Mouse (Mus musculus) left cerebral cortex, postnatal 4 days (tissue): ENCODE data around the gene Miox. TPM values are rescaled to one million over a fixed set of nuclear protein-coding genes. Genes with fewer than 3 reads are reported as not detected.

Experiments used
- microRNA-seq: library from miRNA; unstranded; fragments of <30 nt; microRNA quantifications from one replicate; pipeline ENCODE4 v1.2.0, GENCODE M21; 2022
- total RNA-seq, 2 experiments: library from RNA; stranded (reverse); gene quantifications; 2 replicates each; pipeline ENCODE4 v1.2.3; 2021

Miox gene
- total RNA-seq, 2 experiments from 2014 or later: not detected

Small RNA genes within 50 kb of the gene (microRNA-seq; reads per million reads assigned to microRNA genes)
- 1.2 reads per million for gene Mir6959

Other genes starting within 250 kb of the Miox start
- 10 to 100 TPM; 24.6 to 25.7 TPM for gene Selenoo, start 245.3 kb upstream of the Miox start, total RNA-seq
- 10 to 100 TPM; 36.9 to 42.1 TPM for gene Tubgcp6, start 211.3 kb upstream of the Miox start, total RNA-seq
- 10 to 100 TPM; 40.0 to 42.8 TPM for gene Hdac10, start 205.7 kb upstream of the Miox start, total RNA-seq
- 1 to 10 TPM; 4.1 to 5.0 TPM for gene Mapk12, start 193.7 kb upstream of the Miox start, total RNA-seq
- 10 to 100 TPM; 34.4 to 36.6 TPM for gene Mapk11, start 184.8 kb upstream of the Miox start, total RNA-seq
- 100 to 1,000 TPM; 100 TPM for gene Plxnb2, start 153.6 kb upstream of the Miox start, total RNA-seq
- 10 to 100 TPM; 46.6 to 49.4 TPM for gene Dennd6b, start 137.9 kb upstream of the Miox start, total RNA-seq
- gene Ppp6r2, start 122.8 kb upstream of the Miox start, total RNA-seq: 100 to 1,000 TPM; 163 to 165 TPM
- 100 to 1,000 TPM; 192 to 235 TPM for gene Sbf1, start 19.1 kb upstream of the Miox start, total RNA-seq
- gene Adm2, start 11.7 kb upstream of the Miox start, total RNA-seq: not detected
- 10 to 100 TPM; 22.9 to 36.2 TPM for gene Lmf2, start 21.3 kb downstream of the Miox start, total RNA-seq
- gene Ncaph2, start 21.3 kb downstream of the Miox start, total RNA-seq: 10 to 100 TPM; 86.6 to 93.2 TPM
- 10 to 100 TPM; 25.0 to 28.7 TPM for gene Sco2, start 39.4 kb downstream of the Miox start, total RNA-seq
- gene Tymp, start 42.6 kb downstream of the Miox start, total RNA-seq: under 1 TPM; 0.62 to 0.81 TPM
- 1 to 10 TPM; 1.8 to 1.9 TPM for gene Odf3b, start 44.9 kb downstream of the Miox start, total RNA-seq
- not detected for gene Klhdc7b, start 50.5 kb downstream of the Miox start, total RNA-seq
- not detected for gene Syce3, start 76.1 kb downstream of the Miox start, total RNA-seq
- gene Cpt1b, start 91.5 kb downstream of the Miox start, total RNA-seq: 1 to 10 TPM; 4.0 to 7.6 TPM
- gene C730034F03Rik, start 95.2 kb downstream of the Miox start, total RNA-seq: 1 to 10 TPM; 1.8 to 3.2 TPM
- gene Gm44502, start 95.3 kb downstream of the Miox start, total RNA-seq: 1 to 10 TPM in 1 of 2 experiments, under 1 TPM in 1; 0.40 to 1.3 TPM
- 10 to 100 TPM; 75.8 TPM for gene Chkb, start 95.5 kb downstream of the Miox start, total RNA-seq
- gene Mapk8ip2, start 119.5 kb downstream of the Miox start, total RNA-seq: 100 to 1,000 TPM; 155 to 170 TPM
- gene Arsa, start 143.0 kb downstream of the Miox start, total RNA-seq: 10 to 100 TPM; 31.5 to 32.8 TPM
- gene Shank3, start 165.2 kb downstream of the Miox start, total RNA-seq: 100 to 1,000 TPM; 136 to 141 TPM
- gene Acr, start 233.9 kb downstream of the Miox start, total RNA-seq: 1 to 10 TPM; 5.8 to 5.9 TPM